Mouse (Mus musculus) kidney, embryonic 16.5 days (tissue): ENCODE data around the gene Zdhhc14. TPM values are rescaled to one million over a fixed set of nuclear protein-coding genes. Genes with fewer than 3 reads are reported as not detected.
A peak's percentile ranks its signal among the peaks of the same experiment; 100 is the strongest.

Experiments used
- ATAC-seq: fragments of 200-750 bp; cut with Nextera tagmentation; 2 replicates; pipeline ENCODE4 v1.8.0; 2017; ENCODE audit warnings: moderate TSS enrichment; ENCODE audit not compliant: low FRiP score, low TSS enrichment
- H3K27ac ChIP-seq: fragments of 300-500 bp; sonication (generic); 2 replicates; pipeline ENCODE4 v1.5.1; 2014; ENCODE audit warnings: low read length
- H3K27me3 ChIP-seq: fragments of 300-500 bp; sonication (generic); 2 replicates; pipeline ENCODE4 v1.6.1; 2014; ENCODE audit warnings: low read length, control low read depth, mixed read lengths; ENCODE audit not compliant: insufficient read depth
- H3K36me3 ChIP-seq: fragments of 300-500 bp; sonication (generic); 2 replicates; pipeline ENCODE4 v1.6.1; 2014; ENCODE audit warnings: low read length, control low read depth, mixed read lengths; ENCODE audit not compliant: insufficient read depth
- H3K4me1 ChIP-seq: fragments of 300-500 bp; sonication (generic); 2 replicates; pipeline ENCODE4 v1.6.1; 2014; ENCODE audit warnings: low read length, control low read depth, mixed read lengths; ENCODE audit not compliant: insufficient read depth
- H3K4me2 ChIP-seq: fragments of 300-500 bp; sonication (generic); replicated peaks from 2 replicates; pipeline ENCODE4 v1.6.1; 2014; ENCODE audit warnings: low read depth, low read length
- H3K4me3 ChIP-seq: fragments of 300-500 bp; sonication (generic); 2 replicates; pipeline ENCODE4 v1.5.1; 2014; ENCODE audit warnings: mild to moderate bottlenecking, low read length
- H3K9ac ChIP-seq: fragments of 300-500 bp; sonication (generic); replicated peaks from 2 replicates; pipeline ENCODE4 v1.6.1; 2014; ENCODE audit warnings: low read length
- H3K9me3 ChIP-seq: fragments of 300-500 bp; sonication (generic); 2 replicates; pipeline ENCODE4 v1.6.1; 2016; ENCODE audit warnings: low read length, control low read depth
- WGBS: fragments of 180-500 bp; shearing (Covaris S2); extraction: QIAGEN DNeasy Blood & Tissue Kit; methylation state at CpG from one replicate; pipeline ENCODE4 v1.1.7; 2014; 5-methylcytosine and 5-hydroxymethylcytosine counted together
- polyA plus RNA-seq: library from polyadenylated mRNA; unstranded; fragments of >200 nt; fragmentation: Nextera tagmentation; extraction: Ambion mirVana; gene quantifications from 2 replicates; pipeline ENCODE4 v1.2.1, GENCODE M21; 2015

Gene Zdhhc14
- polyA plus RNA-seq, 1 experiment from 2014 or later: 2.5 TPM

GRCm38 (mm10) chr17:5549460-5549859 lies 57.1 kb downstream of the Zdhhc14 start:
- Histone ChIP-seq H3K9ac (no peak overlapping the region), H3K36me3 (no peaks in the 10 kb centered on the region), H3K4me3 (no peak overlapping the region), H3K4me1 (peaks cover 8% of the 10 kb centered on the region; the same call in 1 of the 2 replicates), H3K4me2 (no peak overlapping the region), H3K27me3 (no peaks in the 10 kb centered on the region), H3K9me3 (no peaks in the 10 kb centered on the region), H3K27ac (no peak overlapping the region)
- WGBS: 93% methylated on average over 6 of the region's 6 CpGs
- no peak for ATAC-seq

- no peak overlapping the region for H3K27ac ChIP-seq
- no peak overlapping the region for H3K4me2 ChIP-seq
- WGBS: 79% methylated on average over 10 of the region's 10 CpGs
- no peak for ATAC-seq
- no peaks in the 10 kb centered on the region for H3K9me3 ChIP-seq
- H3K4me1 ChIP-seq: peaks cover 8% of the 10 kb centered on the region; the same call in 1 of the 2 replicates
- no peaks in the 10 kb centered on the region for H3K27me3 ChIP-seq
- no peak overlapping the region for H3K9ac ChIP-seq
- H3K4me3 ChIP-seq: no peak overlapping the region
- no peaks in the 10 kb centered on the region for H3K36me3 ChIP-seq
Observed at GRCm38 (mm10) chr17:5550444-5550843, 58.1 kb downstream of the Zdhhc14 start.

- WGBS: 87% methylated on average over 3 of the region's 3 CpGs
- Histone ChIP-seq H3K27ac (no peak overlapping the region), H3K36me3 (no peaks in the 10 kb centered on the region), H3K4me2 (no peak overlapping the region), H3K9me3 (no peaks in the 10 kb centered on the region), H3K9ac (no peak overlapping the region), H3K27me3 (no peaks in the 10 kb centered on the region), H3K4me1 (peaks cover 8% of the 10 kb centered on the region; the same call in 1 of the 2 replicates), H3K4me3 (no peak overlapping the region)
- ATAC-seq: no peak
Observed at GRCm38 (mm10) chr17:5551136-5551535, 58.8 kb downstream of the Zdhhc14 start.

GRCm38 (mm10) chr17:5552036-5552760 lies 59.8 kb downstream of the Zdhhc14 start:
- 41% methylated on average over 14 of the region's 14 CpGs for WGBS
- ATAC-seq: no peak
- Histone ChIP-seq H3K36me3 (no peaks in the 10 kb centered on the region), H3K27me3 (no peaks in the 10 kb centered on the region), H3K4me3 (no peak overlapping the region), H3K9ac (no peak overlapping the region), H3K27ac (no peak overlapping the region), H3K4me1 (peaks cover 8% of the 10 kb centered on the region; the same call in 1 of the 2 replicates), H3K4me2 (no peak overlapping the region), H3K9me3 (no peaks in the 10 kb centered on the region)

GRCm38 (mm10) chr17:5553556-5553955 lies 61.2 kb downstream of the Zdhhc14 start:
- peaks cover 8% of the 10 kb centered on the region; the same call in 1 of the 2 replicates for H3K4me1 ChIP-seq
- 76% methylated on average over 5 of the region's 5 CpGs for WGBS
- no peak overlapping the region for H3K27ac ChIP-seq
- H3K4me3 ChIP-seq: no peak overlapping the region
- no peak overlapping the region for H3K4me2 ChIP-seq
- no peaks in the 10 kb centered on the region for H3K36me3 ChIP-seq
- H3K9ac ChIP-seq: no peak overlapping the region
- H3K27me3 ChIP-seq: no peaks in the 10 kb centered on the region
- H3K9me3 ChIP-seq: no peaks in the 10 kb centered on the region
- no peak for ATAC-seq

GRCm38 (mm10) chr17:5554573-5554972 lies 62.2 kb downstream of the Zdhhc14 start:
- no peak overlapping the region for H3K4me3 ChIP-seq
- H3K27ac ChIP-seq: no peak overlapping the region
- peaks cover 8% of the 10 kb centered on the region; the same call in 1 of the 2 replicates for H3K4me1 ChIP-seq
- ATAC-seq: no peak
- H3K9ac ChIP-seq: no peak overlapping the region
- H3K27me3 ChIP-seq: no peaks in the 10 kb centered on the region
- 89% methylated on average over 2 of the region's 2 CpGs for WGBS
- H3K9me3 ChIP-seq: no peaks in the 10 kb centered on the region
- no peak overlapping the region for H3K4me2 ChIP-seq
- H3K36me3 ChIP-seq: no peaks in the 10 kb centered on the region

- H3K4me1 ChIP-seq: peaks cover 8% of the 10 kb centered on the region; the same call in 1 of the 2 replicates
- H3K27ac ChIP-seq: no peak overlapping the region
- H3K9ac ChIP-seq: no peak overlapping the region
- WGBS: 39% methylated on average over 8 of the region's 8 CpGs
- no peaks in the 10 kb centered on the region for H3K27me3 ChIP-seq
- no peak overlapping the region for H3K4me3 ChIP-seq
- H3K4me2 ChIP-seq: no peak overlapping the region
- ATAC-seq: 0 out of 2 replicates have a peak, but pooled peaks have one; percentile 35
- H3K36me3 ChIP-seq: no peaks in the 10 kb centered on the region
- no peaks in the 10 kb centered on the region for H3K9me3 ChIP-seq
Observed at GRCm38 (mm10) chr17:5556568-5556967, 64.2 kb downstream of the Zdhhc14 start.

GRCm38 (mm10) chr17:5560212-5560611 lies 67.9 kb downstream of the Zdhhc14 start:
- H3K4me2 ChIP-seq: no peak overlapping the region
- H3K27ac ChIP-seq: no peak overlapping the region
- WGBS: 74% methylated on average over 4 of the region's 4 CpGs
- H3K4me1 ChIP-seq: no peaks in the 10 kb centered on the region
- ATAC-seq: no peak
- no peak overlapping the region for H3K9ac ChIP-seq
- H3K9me3 ChIP-seq: no peaks in the 10 kb centered on the region
- H3K27me3 ChIP-seq: no peaks in the 10 kb centered on the region
- H3K4me3 ChIP-seq: no peak overlapping the region
- no peaks in the 10 kb centered on the region for H3K36me3 ChIP-seq

GRCm38 (mm10) chr17:5563108-5563507 lies 70.8 kb downstream of the Zdhhc14 start:
- no peak for ATAC-seq
- Histone ChIP-seq H3K9ac (no peak overlapping the region), H3K4me1 (peaks cover 8% of the 10 kb centered on the region; the same call in 1 of the 2 replicates), H3K9me3 (no peaks in the 10 kb centered on the region), H3K4me3 (no peak overlapping the region), H3K36me3 (no peaks in the 10 kb centered on the region), H3K4me2 (no peak overlapping the region), H3K27me3 (no peaks in the 10 kb centered on the region), H3K27ac (no peak overlapping the region)
- 95% methylated on average over 6 of the region's 6 CpGs for WGBS

- Histone ChIP-seq H3K4me2 (no peak overlapping the region), H3K4me1 (peaks cover 8% of the 10 kb centered on the region; the same call in 1 of the 2 replicates), H3K36me3 (no peaks in the 10 kb centered on the region), H3K4me3 (no peak overlapping the region), H3K27me3 (no peaks in the 10 kb centered on the region), H3K27ac (no peak overlapping the region), H3K9ac (no peak overlapping the region), H3K9me3 (no peaks in the 10 kb centered on the region)
- ATAC-seq: peak; percentile 27; the same call in 1 of the 2 replicates
- 63% methylated on average over 7 of the region's 7 CpGs for WGBS
Observed at GRCm38 (mm10) chr17:5566006-5566405, 73.6 kb downstream of the Zdhhc14 start.
